Mouse (Mus musculus) C2C12 (cell line): ENCODE results near the gene Tbc1d8b. TPM values are rescaled to one million over a fixed set of nuclear protein-coding genes. Genes with fewer than 3 reads are reported as not detected.

Experiments
- H3K27me3 ChIP-seq: one replicate; pipeline ENCODE4 v1.6.1; 2011; ENCODE audit not compliant: control insufficient read depth, insufficient read depth, insufficient read length
- H3K36me3 ChIP-seq: one replicate; pipeline ENCODE4 v1.6.1; 2011; ENCODE audit not compliant: control insufficient read depth, insufficient read depth
- H3K4me3 ChIP-seq: one replicate; pipeline ENCODE4 v1.5.1; 2011; ENCODE audit warnings: mild to moderate bottlenecking, control low read depth; ENCODE audit not compliant: poor library complexity, insufficient read depth, severe bottlenecking
- H3K79me2 ChIP-seq: one replicate; pipeline ENCODE4 v1.6.1; 2011; ENCODE audit not compliant: control insufficient read depth, insufficient read depth
- H3K79me3 ChIP-seq: one replicate; pipeline ENCODE4 v1.6.1; 2011; ENCODE audit warnings: low read depth, control low read depth
- H3ac ChIP-seq: one replicate; pipeline ENCODE3; 2011; ENCODE audit warnings: low read depth; ENCODE audit not compliant: control insufficient read depth, insufficient read length
- CEBPB ChIP-seq: IDR thresholded peaks from one replicate; pipeline ENCODE4 v1.6.1; 2011; ENCODE audit warnings: low read depth, mild to moderate bottlenecking, control low read depth, moderate library complexity
- CTCF ChIP-seq: IDR thresholded peaks from one replicate; pipeline ENCODE4 v1.5.1; 2011; ENCODE audit not compliant: control insufficient read depth, insufficient read depth, insufficient read length
- FOSL1 ChIP-seq: IDR thresholded peaks from one replicate; pipeline ENCODE4 v1.8.0; 2011; ENCODE audit warnings: mild to moderate bottlenecking, low read length; ENCODE audit not compliant: poor library complexity, insufficient read depth, severe bottlenecking
- MAX ChIP-seq: IDR thresholded peaks from one replicate; pipeline ENCODE4 v1.6.1; 2011; ENCODE audit warnings: mild to moderate bottlenecking, control low read depth
- MYOD1 ChIP-seq: IDR thresholded peaks from one replicate; pipeline ENCODE4 v1.6.1; 2011; ENCODE audit warnings: low read depth; ENCODE audit not compliant: control insufficient read depth, insufficient read length
- MYOG ChIP-seq: IDR thresholded peaks from one replicate; pipeline ENCODE4 v1.6.1; 2011; ENCODE audit not compliant: control insufficient read depth, insufficient read length; ENCODE audit errors: extremely low read depth
- USF1 ChIP-seq: IDR thresholded peaks from one replicate; pipeline ENCODE4 v1.6.1; 2011; ENCODE audit warnings: low read depth, mild to moderate bottlenecking, control low read depth, moderate library complexity
- polyA plus RNA-seq: library from polyadenylated mRNA; unstranded; fragments of >200 nt; fragmentation: generic; extraction: Trizol; gene quantifications from one replicate; pipeline ENCODE4 v1.2.1, GENCODE M21; 2012; ENCODE audit warnings: missing spikeins

The Tbc1d8b gene
- polyA plus RNA-seq, 1 experiment = 2.4 TPM

- no peak overlapping the region for H3ac ChIP-seq
- TF ChIP-seq FOSL1 (no peak), MAX (no peak), CTCF (no peak), USF1 (no peak), MYOD1 (peak; percentile 74), MYOG (no peak), CEBPB (no peak)
- H3K79me3 ChIP-seq = no peaks in the 10 kb centered on the region
- no peak overlapping the region for H3K4me3 ChIP-seq
- H3K79me2 ChIP-seq = no peaks in the 10 kb centered on the region
- no peaks in the 10 kb centered on the region for H3K27me3 ChIP-seq
- H3K36me3 ChIP-seq = no peaks in the 10 kb centered on the region
Observed at GRCm38 (mm10) chrX:139654350-139655063, 30.3 kb upstream of the Tbc1d8b start.

- no peak for TF ChIP-seq MYOG
- Histone ChIP-seq H3K36me3 (no peaks in the 10 kb centered on the region), H3K4me3 (no peak overlapping the region), H3K27me3 (no peaks in the 10 kb centered on the region), H3K79me2 (no peaks in the 10 kb centered on the region), H3K79me3 (no peaks in the 10 kb centered on the region), H3ac (no peak overlapping the region)
Observed at GRCm38 (mm10) chrX:139662111-139662510, 22.7 kb upstream of the Tbc1d8b start.

- H3K36me3 ChIP-seq = no peaks in the 10 kb centered on the region
- no peaks in the 10 kb centered on the region for H3K27me3 ChIP-seq
- H3K79me3 ChIP-seq = no peaks in the 10 kb centered on the region
- TF ChIP-seq FOSL1 (no peak), CEBPB (no peak), MYOG (no peak), MAX (no peak), MYOD1 (no peak), CTCF (no peak), USF1 (no peak)
- no peak overlapping the region for H3ac ChIP-seq
- no peaks in the 10 kb centered on the region for H3K79me2 ChIP-seq
- no peak overlapping the region for H3K4me3 ChIP-seq
Observed at GRCm38 (mm10) chrX:139665829-139666228, 19.0 kb upstream of the Tbc1d8b start.

GRCm38 (mm10) chrX:139684410-139684774 lies 404 bp upstream of the Tbc1d8b start:
- peak overlapping the region; percentile 52 for H3K4me3 ChIP-seq
- H3K27me3 ChIP-seq = no peaks in the 10 kb centered on the region
- no peak for TF ChIP-seq CEBPB
- no peak for TF ChIP-seq USF1
- no peak for TF ChIP-seq FOSL1
- TF ChIP-seq MYOG = no peak
- TF ChIP-seq CTCF = no peak
- TF ChIP-seq MYOD1 = no peak
- no peak for TF ChIP-seq MAX
- H3ac ChIP-seq = no peak overlapping the region
- H3K79me2 ChIP-seq = peaks cover 13% of the 10 kb centered on the region
- H3K79me3 ChIP-seq = peaks cover 2% of the 10 kb centered on the region
- H3K36me3 ChIP-seq = no peaks in the 10 kb centered on the region

GRCm38 (mm10) chrX:139714381-139714780 lies 29.6 kb downstream of the Tbc1d8b start, which contains the start of gene Gm15013:
Gm15013 (minus strand) TSS chrX:139714481.
- Histone ChIP-seq H3K36me3 (no peaks in the 10 kb centered on the region), H3K79me2 (no peaks in the 10 kb centered on the region), H3K79me3 (no peaks in the 10 kb centered on the region), H3K4me3 (no peak within 1 kb of the TSS), H3K27me3 (no peaks in the 10 kb centered on the region), H3ac (no peak within 1 kb of the TSS)
- TF ChIP-seq FOSL1 = no peak
- no peak for TF ChIP-seq CTCF
- no peak for TF ChIP-seq MYOD1
- TF ChIP-seq USF1 = no peak
- TF ChIP-seq CEBPB = no peak
- TF ChIP-seq MYOG = no peak
- TF ChIP-seq MAX = no peak

- Histone ChIP-seq H3K36me3 (no peaks in the 10 kb centered on the region), H3K79me2 (no peaks in the 10 kb centered on the region), H3K4me3 (no peak overlapping the region), H3ac (no peak overlapping the region), H3K79me3 (no peaks in the 10 kb centered on the region), H3K27me3 (no peaks in the 10 kb centered on the region)
- no peak for TF ChIP-seq MAX
- no peak for TF ChIP-seq FOSL1
- TF ChIP-seq MYOD1 = no peak
- no peak for TF ChIP-seq CTCF
- TF ChIP-seq USF1 = no peak
- no peak for TF ChIP-seq CEBPB
- TF ChIP-seq MYOG = no peak
Observed at GRCm38 (mm10) chrX:139722350-139722749, 37.6 kb downstream of the Tbc1d8b start.
